Mouse (Mus musculus): ENCODE measurements around the gene Serpinb9c. TPM values are rescaled to one million over a fixed set of nuclear protein-coding genes. Genes with fewer than 3 reads are reported as not detected.
"Not testable (repeated sequence)": the region's sequence is repeated elsewhere in the genome, so short reads cannot be mapped to it uniquely, and the experiment has no call there.

Gene Serpinb9c
- total RNA-seq (2021) = not detected
- long read RNA-seq = 0 reads

GRCm38 (mm10) chr13:33159642-33160041 is at the start of gene Serpinb9c:
Gene Serpinb9c (minus strand): TSS chr13:33159742.
- DNase-seq (ENCODE audit: low spot score in 2 of 2) = no peak

DNA sequence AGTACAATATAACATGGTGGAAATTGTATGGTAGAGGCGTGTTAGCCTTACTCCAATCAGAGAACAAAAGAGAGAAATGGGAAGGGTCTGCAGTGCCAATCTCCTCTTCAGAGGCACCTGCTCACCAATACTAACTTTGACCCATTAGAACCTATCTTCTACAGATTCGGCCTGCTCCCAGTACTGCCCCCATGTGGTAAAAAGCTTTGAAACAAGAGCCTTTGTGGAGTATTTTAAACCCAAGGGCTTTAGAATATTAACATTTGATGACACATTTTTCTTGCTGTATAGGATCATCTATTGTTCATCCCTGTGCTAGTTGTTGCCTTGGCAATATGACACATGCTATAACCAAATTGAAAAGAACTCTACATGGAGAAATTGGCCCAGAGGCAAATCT is 40.2 kb upstream of the Serpinb9c start:
- DNase-seq (ENCODE audit: low spot score in 2 of 2) = no peak

DNA sequence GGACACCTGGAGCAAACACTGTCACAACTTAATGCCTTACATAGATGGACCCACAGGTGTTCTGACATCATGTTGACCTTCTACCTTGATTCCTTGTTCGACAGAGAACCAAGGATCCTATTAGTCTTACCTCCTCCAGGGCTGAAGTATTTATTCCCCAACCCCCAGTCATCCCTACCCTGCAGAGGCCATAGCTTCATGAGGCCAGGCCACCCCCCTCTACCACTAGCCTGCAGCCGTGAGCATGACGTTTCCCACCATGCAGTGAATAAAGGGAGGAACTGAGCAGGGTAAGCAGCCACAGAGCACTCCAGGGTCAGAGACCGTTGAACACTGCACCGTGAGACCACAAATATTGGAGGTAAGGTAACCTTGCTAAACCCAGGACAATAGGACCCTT is 33.1 kb upstream of the Serpinb9c start, which contains the start of gene Serpinb9d:
Gene Serpinb9d (plus strand): TSS at position 301 of the 400 bp plus-strand sequence.
- no peak for DNase-seq (ENCODE audit: low spot score in 2 of 2)

DNA sequence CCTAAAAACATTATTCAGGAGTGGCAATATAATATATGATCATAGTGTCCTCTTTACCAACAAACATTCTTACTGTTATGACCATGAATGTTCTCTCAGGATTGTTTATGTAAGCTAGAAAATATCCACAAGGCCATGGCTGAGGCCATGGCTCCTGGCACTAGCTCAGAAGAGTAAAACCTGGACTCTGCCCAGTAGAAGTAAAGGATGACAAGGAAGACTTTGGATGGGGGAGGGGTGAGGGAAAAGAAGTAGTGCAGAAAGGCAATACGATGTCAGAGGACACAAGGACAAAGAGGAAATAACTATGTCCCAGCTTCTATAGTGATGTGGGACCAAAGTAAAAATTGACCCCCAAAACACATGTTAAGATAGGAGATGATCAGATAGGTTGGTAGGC is 30.9 kb upstream of the Serpinb9c start:
- not testable (repeated sequence) for DNase-seq (ENCODE audit: low spot score in 2 of 2)

DNA sequence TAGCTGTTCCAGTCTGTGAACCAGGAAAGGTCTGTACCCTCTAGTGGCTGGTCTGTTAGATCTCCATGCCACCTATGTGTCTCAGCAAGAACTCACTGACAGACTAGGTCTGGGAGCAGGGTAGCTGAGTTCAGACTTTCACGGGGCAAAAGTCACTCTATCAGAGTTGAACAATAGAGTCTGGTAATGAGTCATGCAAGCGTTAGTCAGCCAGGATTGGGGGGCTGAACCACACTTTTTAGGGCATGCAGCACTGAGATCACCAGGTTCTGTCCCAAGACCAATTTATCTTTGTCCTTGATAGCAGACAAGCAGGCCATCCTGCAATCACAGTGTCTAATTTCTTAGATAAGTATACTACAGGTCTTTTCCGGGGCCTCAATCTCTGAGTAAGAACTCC is 18.1 kb downstream of the Serpinb9c start:
- no peak for DNase-seq (ENCODE audit: low spot score in 2 of 2)

DNA sequence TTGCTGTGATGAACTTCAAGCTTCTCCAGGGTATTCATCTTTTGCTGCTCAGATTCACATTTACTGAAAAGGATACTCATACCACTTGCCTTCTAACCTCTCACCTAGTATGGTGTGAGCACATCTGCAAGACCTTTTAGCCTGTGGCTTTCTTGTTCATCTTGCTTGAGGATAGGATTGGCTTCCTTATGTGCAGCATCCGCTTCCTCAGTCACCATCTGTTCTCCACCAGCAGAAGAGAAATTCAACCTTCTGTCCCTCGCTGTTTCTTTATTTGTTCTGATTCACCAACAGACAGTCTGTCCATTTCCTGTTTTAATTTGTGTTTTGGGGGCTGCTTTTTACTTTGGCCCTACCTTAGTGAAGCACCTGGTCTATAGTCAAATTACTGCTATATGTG is 21.8 kb downstream of the Serpinb9c start:
- no peak for DNase-seq (ENCODE audit: low spot score in 2 of 2)

DNA sequence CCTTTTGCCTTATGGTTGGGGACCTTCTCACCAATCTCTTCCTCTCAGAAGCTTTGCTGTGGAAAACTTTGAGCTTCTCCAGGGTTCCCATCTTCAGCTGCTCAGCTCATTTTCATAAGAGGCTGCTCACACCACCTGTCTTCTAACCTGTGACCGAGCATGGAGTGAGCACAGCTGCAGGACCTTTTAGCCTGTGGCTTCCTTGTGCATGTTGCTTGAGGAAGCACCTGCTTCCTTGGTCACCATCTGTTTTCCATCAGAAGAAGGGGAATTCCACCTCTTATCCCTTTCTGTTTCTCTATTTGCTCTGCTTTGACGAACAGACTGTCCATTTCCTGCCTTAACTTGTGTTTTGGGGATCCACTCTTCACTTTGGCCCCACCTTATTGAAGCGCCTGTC is 46.5 kb downstream of the Serpinb9c start:
- DNase-seq (ENCODE audit: low spot score in 2 of 2) = no peak

GRCm38 (mm10) chr13:33105626-33106025 is 53.9 kb downstream of the Serpinb9c start:
- DNase-seq (ENCODE audit: low spot score in 2 of 2) = no peak

Other genes starting within 250 kb of the Serpinb9c start
- 1 to 10 TPM; 2.6 to 2.9 TPM for gene Serpinb6b, start 194.5 kb downstream of the Serpinb9c start, total RNA-seq (2021)
- gene Serpinb9, start 156.5 kb downstream of the Serpinb9c start, total RNA-seq (2021) = 1 to 10 TPM; 5.4 to 6.3 TPM
- gene Serpinb9b, start 132.3 kb downstream of the Serpinb9c start, total RNA-seq (2021) = not detected
- gene Serpinb1b, start 81.2 kb downstream of the Serpinb9c start, total RNA-seq (2021) = 1 to 10 TPM; 1.2 to 1.3 TPM
- gene Serpinb9d, start 33.2 kb upstream of the Serpinb9c start, total RNA-seq (2021) = not detected
- gene Serpinb9e, start 89.9 kb upstream of the Serpinb9c start, total RNA-seq (2021) = not detected
- not detected for gene Serpinb9f, start 164.3 kb upstream of the Serpinb9c start, total RNA-seq (2021)
- not detected for gene Gm11397, start 236.0 kb upstream of the Serpinb9c start, total RNA-seq (2021)

Data from layer of hippocampus, postnatal 10 days (tissue).